Mouse (Mus musculus): ENCODE data around the gene Cux1.

GRCm38 (mm10) chr5:136476272-136476671 is 91.0 kb downstream of the Cux1 start:
- no peak for TF ChIP-seq CTCF (IDR thresholded peaks at IDR 0.05; ENCODE audit: borderline replicate concordance, control insufficient read depth, extremely low read depth, insufficient read depth, low read length, poor library complexity)
- TF ChIP-seq POLR2A (IDR thresholded peaks at IDR 0.05; ENCODE audit: control insufficient read depth, extremely low read depth, insufficient read depth, low read length, poor library complexity), result no peak
